Mouse (Mus musculus): ENCODE data around the gene Psmd6.

- TF ChIP-seq CTCF (IDR thresholded peaks at IDR 0.05; ENCODE audit: low read depth, low read length) (no peak), TAL1 (conservative IDR thresholded peaks at IDR 0.05; ENCODE audit: low read depth, low read length) (no peak)
Measured at GRCm38 (mm10) chr14:14070541-14071315, 50.1 kb downstream of the Psmd6 start.

Measured in G1E (cell line).